Mouse (Mus musculus): Measurements from ENCODE around the gene Hist2h3c2.
"Not testable (repeated sequence)": the region's sequence is repeated elsewhere in the genome, so short reads cannot be mapped to it uniquely, and the experiment has no call there.

The Hist2h3c2 gene

GRCm38 (mm10) chr3:96261623-96262022, 22.7 kb upstream of the Hist2h3c2 start:
- DNase-seq (ENCODE audit: low read depth, low spot score) = no peak

- no peak for DNase-seq (ENCODE audit: low read depth, low spot score)
Observed at GRCm38 (mm10) chr3:96260220-96260619, 21.3 kb upstream of the Hist2h3c2 start.

DNA sequence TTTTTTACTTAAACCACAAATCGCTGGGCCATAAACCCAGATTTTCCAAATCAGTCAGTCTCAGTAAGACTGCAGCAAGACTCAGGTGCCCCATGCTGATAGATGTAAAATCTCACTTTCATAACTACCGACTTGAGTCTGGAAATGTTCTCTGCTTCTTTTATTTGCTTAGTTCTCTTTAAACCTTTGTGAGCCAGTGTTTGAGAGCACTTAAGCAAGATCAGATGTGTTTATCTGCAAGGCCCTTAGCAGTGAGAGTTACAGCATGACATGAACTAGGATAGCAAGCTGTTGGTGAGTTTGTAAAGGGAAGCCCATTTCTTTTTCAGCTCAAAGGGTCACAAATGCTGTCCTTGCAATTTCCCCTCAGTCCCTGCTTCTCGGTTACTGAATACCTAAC, 18.3 kb upstream of the Hist2h3c2 start:
- DNase-seq (ENCODE audit: low read depth, low spot score) = no peak

DNA sequence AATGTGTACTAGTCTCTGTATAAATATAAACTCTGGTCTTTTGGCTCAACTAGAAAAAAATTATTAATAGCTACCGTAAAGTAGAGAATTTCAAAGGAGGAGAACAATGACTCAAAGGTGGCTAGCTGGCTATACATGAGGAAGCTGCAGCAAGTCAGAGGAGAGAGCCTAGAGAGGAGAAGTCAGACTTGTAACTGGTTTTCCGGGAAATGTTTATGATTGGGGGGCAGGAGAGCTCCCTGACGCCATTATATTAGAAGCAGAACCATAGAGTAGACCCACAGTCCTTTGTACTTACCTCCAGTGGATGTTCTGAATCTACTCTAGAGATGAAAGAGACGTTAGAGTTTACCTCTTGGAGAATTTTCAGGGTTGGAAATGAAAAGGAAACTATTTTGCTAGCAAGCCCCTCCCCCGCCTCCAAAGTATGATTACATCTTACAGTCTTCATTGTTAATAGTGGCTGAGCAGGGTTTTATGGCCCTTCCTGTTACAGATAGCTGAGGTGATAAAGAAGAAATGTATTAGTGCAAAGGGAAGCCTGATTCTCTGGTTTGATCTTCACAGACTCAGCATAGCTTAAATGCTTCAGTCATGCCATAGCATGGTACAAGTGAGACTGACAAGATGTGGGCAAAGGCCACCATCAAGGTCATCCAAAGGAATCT, 17.1 kb upstream of the Hist2h3c2 start:
- DNase-seq (ENCODE audit: low read depth, low spot score) = no peak

- no peak for DNase-seq (ENCODE audit: low read depth, low spot score)
Observed at GRCm38 (mm10) chr3:96254683-96255355, 15.9 kb upstream of the Hist2h3c2 start.

- DNase-seq (ENCODE audit: low read depth, low spot score) = no peak
Observed at GRCm38 (mm10) chr3:96251787-96252186, 12.9 kb upstream of the Hist2h3c2 start.

DNA sequence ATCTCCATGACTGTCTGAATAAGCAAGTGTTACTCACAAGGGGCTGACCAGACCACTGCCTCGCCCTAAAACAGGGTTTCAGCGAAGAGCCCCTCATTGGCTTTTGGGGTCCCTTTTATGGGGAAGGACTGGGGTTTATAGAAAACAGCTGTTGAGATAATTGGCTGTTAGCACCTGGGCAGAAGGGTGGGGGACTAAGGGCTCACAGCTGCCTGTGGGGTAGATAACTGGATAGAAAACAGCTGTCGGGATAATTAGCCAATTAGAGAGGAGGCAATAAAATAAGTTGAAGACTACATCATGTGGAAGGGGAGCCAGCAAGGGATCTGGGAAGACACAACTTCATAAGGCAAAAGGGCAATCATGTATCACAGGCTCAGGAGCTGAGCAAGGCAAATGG, 12.0 kb upstream of the Hist2h3c2 start:
- no peak for DNase-seq (ENCODE audit: low read depth, low spot score)

DNA sequence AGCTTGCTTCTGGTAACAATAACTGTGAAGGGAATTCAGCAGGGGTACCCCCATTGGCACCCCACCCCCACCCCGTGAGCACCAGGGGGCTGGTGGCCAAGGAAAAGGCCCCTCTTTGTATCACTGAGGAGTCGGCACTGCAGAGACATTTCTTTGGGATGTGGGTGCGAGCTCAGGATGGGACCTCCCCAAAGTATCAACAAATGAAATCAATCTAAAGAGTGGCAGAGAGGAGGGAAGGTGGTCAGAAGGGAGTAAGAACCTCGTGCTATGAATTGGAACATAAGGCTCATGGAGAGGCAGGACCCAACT, 10.1 kb upstream of the Hist2h3c2 start:
- DNase-seq (ENCODE audit: low read depth, low spot score) = no peak

DNA sequence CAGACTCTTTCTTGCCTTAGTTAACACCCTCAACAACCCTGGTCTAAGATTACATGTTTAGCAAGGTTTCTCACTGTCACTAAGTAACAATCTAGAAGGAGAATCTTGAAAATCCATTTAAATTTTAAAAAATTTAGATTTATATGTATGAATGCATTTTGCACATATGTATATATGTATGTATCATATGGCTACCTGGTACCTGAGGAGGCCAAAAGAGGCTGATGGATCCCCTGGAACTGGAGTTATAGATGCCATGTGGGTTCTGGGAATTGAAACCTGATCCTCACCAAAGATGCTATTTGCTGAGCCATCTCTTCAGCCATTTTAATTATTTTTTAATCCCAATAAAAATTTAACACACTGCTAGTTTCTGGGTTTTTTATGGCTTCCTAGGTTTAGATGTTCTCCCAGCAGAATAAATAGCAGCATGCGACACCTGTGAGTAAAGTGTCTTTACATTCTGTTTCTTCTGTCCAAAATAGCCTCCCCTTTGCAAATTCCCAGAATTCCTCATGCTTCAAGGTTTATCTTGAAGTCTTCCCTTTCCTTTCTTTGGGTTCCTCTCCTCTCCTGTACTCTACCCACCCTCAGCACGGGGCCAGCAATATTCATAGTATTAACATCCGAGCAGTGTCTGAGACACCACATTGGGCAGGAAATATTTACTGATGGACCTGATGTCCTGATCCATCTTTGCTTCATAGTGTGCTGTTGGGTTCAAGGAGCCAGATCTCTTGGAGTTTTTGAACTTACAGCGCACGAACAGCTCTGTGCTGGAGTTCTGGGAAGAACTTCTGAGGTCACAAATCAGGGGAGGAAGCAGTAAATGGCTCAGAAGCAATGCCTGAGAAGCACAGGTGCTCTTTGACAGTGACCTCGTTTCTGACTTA, 9.5 kb upstream of the Hist2h3c2 start:
- DNase-seq (ENCODE audit: low read depth, low spot score) = no peak

GRCm38 (mm10) chr3:96247356-96248140, 8.6 kb upstream of the Hist2h3c2 start:
- no peak for DNase-seq (ENCODE audit: low read depth, low spot score)

DNA sequence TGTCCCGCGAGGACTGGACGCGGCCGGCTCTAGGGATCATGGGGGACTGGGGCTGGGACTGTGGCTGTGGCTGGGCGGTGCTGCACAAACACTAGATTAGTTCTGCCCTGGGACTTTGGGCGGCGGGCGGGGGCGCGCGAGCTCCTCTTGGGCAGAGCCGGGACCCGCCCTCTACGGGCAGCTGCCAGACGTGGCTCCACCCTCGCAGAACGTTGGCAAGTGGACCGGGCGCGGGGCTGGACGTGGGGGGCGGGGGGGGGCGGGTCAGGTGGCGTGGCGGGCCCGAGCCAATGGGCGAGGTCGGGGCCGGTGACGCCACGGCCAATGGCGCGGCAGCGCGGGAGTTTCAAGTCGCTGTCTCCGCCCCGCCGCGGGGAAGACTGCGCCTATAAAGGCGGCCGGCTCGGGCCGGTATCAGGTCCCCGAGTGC, 7.5 kb upstream of the Hist2h3c2 start, which contains the start of gene Hist2h3c1:
TSS of gene Hist2h3c1 (plus strand) at position 259 of the 430 bp plus-strand sequence.
- DNase-seq (ENCODE audit: low read depth, low spot score) = not testable (repeated sequence)

DNA sequence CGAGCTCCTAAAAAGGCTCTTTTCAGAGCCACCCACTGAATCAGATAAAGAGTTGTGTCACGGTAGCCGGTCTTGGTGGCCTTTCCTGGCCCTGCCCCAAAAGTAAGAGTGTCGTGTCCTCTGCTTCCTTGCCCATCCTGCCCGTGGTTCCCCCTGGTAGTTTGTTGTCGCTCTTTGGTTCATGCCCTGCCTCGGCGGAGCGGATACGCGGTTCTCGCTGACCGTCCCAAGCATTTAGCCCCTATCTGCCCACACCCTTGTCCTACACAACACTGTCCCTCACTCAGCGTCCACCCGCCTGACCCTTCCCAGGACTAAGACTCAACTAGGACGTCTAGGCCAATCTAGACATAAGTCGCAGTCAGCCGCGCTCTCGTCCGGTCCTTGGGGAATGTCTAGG, 7.1 kb upstream of the Hist2h3c2 start:
- not testable (repeated sequence) for DNase-seq (ENCODE audit: low read depth, low spot score)

DNA sequence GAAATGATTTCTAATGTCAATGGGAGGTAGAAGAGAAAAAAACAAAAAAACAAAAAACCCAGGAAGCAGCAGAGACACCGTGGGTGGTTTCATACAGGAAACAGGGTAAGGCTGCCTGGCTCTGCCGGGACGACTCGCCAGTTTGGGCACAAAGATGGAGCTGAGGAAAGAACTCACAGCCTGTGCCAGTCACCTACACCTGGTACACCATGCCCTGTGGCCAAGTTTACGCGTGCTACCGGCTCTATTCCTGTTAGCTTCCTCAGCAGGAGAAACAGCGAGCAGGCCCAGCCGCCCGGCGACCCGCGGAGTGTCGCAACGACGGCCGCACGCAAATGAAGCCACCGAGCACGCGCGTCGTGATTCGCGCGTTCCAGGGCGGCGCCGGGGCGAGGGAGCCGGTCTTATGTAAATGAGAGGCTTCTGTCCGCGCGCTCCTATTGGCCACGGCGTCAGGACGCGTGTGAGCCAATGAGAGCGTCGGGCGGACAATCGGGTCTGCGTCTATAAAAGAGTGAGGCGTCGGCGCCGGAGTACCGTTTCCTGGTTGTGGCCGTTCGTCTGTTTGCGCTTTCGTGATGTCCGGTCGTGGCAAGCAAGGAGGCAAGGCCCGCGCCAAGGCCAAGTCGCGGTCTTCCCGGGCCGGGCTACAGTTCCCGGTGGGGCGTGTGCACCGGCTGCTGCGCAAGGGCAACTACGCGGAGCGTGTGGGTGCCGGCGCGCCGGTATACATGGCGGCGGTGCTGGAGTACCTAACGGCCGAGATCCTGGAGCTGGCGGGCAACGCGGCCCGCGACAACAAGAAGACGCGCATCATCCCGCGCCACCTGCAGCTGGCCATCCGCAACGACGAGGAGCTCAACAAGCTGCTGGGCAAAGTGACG, 6.3 kb upstream of the Hist2h3c2 start, which contains the start of gene Hist2h2aa1:
TSS of gene Hist2h2aa1 (plus strand) at position 495 of the 884 bp plus-strand sequence.
- peak; percentile 76 for DNase-seq (ENCODE audit: low read depth, low spot score)

DNA sequence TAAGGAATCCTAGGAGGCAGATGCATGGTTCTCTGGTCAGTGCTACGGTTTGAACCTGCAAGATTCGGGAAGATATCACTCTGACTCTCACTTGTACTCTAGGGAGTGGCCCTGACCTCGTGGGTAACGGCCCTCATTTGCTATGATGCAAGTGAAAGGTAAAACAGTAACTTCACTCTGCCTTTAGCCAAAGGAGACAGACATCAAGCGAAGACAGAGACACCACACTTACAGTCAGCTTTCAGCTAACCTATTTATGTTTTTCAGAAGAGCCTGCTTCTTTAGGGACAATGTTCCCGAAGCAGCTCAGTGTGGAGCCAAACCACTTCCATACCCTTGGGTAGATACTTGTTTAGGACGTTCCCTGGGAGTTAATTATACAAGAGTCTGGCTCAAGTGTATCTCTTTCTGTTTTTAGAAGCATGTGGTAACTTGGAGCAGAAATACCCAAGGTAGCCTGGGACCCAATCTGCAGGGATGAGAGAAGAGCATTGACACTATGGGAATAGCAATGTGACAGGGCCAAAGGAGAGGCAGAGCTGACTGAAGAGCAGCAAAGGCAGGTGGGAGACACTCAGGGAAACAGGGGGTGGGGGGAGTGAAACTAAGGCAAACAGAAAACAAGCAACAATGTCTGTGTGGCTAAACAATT, 5.1 kb upstream of the Hist2h3c2 start:
- no peak for DNase-seq (ENCODE audit: low read depth, low spot score)

DNA sequence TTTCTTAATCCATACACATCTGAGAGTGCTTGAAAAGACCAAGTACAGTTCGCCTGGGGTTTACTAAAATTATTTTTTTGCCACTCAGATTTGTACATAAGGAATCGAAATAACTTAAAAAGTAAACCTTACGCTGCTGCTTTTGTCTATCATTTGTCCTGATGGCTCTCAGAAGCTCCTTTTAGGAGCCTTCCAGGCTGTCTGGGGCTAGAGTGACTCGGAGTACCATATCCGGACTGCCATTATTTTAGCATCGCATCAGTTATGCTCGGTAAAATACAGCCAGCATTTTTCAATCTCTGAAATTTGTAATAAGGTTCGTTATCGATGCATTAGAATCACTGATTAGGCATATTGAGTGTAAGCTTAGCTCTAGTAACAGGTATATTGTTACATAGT, 1.9 kb upstream of the Hist2h3c2 start:
- DNase-seq (ENCODE audit: low read depth, low spot score) = no peak

- DNase-seq (ENCODE audit: low read depth, low spot score) = not testable (repeated sequence)
Observed at GRCm38 (mm10) chr3:96239949-96240798, 1.2 kb upstream of the Hist2h3c2 start, which contains the start of gene Hist2h2aa2. Gene Hist2h2aa2 (minus strand): TSS chr3:96240276.

GRCm38 (mm10) chr3:96237904-96238511, 919 bp downstream of the Hist2h3c2 start:
- DNase-seq (ENCODE audit: low read depth, low spot score) = no peak

DNA sequence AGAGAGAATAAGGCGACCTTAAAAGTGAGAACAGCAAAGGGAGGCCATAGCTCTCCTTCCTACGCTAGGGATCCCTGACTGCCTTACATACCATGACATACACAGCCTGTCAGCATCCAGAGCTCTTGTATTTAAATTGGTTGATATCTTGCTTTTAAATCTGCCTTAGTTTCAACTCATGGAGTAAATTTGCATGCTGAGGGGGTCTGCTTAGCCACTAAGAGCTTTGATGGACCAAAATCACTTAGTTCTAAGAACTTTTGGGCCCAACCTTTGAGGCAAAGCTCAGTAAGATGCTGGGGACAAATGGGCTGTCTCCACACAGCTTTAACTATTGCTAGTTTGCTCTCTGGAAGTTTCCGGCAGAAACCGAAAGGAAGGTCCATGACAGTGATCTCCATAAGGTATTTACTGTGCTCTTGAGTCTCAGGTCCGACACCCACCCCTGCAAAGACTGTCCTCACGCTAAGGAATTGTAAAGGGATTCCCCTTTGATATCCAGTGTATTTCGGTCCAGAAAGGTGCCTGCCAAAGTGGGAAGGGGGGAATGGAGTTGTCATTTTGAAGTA, 1.5 kb downstream of the Hist2h3c2 start:
- no peak for DNase-seq (ENCODE audit: low read depth, low spot score)
